Mouse (Mus musculus) adrenal gland, adult 2 months (tissue): ENCODE measurements around the gene Il1rap. TPM values are rescaled to one million over a fixed set of nuclear protein-coding genes. Genes with fewer than 3 reads are reported as not detected.

ENCODE experiments used
- DNase-seq: peaks from one replicate; pipeline ENCODE4 v3.0.0; 2021
- polyA plus RNA-seq: library from polyadenylated mRNA; depleted of rRNA; stranded (reverse); fragments of >200 nt; gene quantifications from 2 replicates; pipeline ENCODE4 v1.2.3, GENCODE M21; 2012
- total RNA-seq, 2 experiments: library from RNA; stranded (reverse); gene quantifications; 2 replicates each; pipeline ENCODE4 v1.2.3; 2021

Il1rap gene
- total and polyA plus RNA-seq, 3 experiments: 1.8 to 10.5 (median 5.5) TPM

- no peak for DNase-seq
Measured at GRCm38 (mm10) chr16:26612499-26613220, 31.2 kb downstream of the Il1rap start.

GRCm38 (mm10) chr16:26623141-26623540, 41.6 kb downstream of the Il1rap start:
- DNase-seq: no peak

DNA sequence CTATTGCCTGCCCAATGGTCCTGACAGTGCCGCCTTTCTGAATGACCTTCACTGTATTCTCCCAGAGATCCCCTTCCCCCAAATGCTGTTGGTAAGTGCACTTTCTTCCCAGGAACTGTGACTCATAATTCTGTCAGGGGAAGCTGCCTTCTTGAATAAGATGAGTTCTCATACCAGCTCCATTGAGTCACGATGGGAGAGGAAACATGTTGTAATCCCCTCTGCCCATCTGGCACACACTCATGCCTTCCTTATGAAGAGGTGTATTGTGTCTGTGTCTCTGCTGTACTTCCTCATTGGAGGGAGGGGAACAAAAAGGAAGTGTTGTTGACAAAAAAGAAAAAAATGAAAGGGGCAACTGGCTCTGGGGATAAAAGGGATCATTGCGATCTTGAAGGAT, 44.6 kb downstream of the Il1rap start:
- no peak for DNase-seq

- no peak for DNase-seq
Measured at GRCm38 (mm10) chr16:26634800-26635199, 53.3 kb downstream of the Il1rap start.

- no peak for DNase-seq
Measured at GRCm38 (mm10) chr16:26643077-26643476, 61.6 kb downstream of the Il1rap start.

DNA sequence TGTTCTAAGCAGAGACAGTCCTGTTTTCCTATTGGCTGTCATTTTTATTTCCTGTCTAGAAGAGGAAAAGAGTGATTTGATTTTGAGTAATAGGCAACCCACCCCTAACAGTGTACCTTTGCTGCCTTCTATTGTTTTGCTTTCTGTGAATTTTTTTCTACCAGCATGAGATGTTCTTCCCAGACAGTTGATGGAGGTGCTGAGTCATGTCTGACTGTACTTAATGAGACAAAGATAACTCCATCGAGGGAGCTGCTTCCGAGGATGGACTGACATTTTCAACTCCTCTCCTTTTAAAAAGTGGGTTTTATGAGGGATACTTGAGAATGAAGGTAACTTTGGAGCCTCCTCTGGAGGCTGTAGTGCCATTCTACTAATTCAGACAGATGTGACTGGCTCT, 64.6 kb downstream of the Il1rap start:
- DNase-seq: no peak

DNA sequence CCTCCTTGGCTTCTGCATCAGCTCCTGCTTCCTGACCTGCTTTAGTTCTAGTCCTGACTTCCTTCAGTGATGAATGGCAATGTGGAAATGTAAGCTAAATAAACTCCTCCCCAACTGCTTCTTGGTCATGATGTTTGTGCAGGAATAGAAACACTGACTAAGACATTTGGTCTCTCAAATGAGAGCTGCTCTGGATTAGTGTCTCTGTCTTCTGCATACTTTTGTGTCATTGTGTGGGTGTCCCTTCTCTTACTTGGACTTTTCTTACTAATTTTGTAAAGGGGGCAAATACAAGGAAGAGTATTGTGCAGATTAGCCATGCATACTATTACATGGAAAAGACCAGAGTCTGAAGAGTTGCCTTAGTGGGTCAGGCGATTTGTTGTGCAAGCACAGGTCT, 65.5 kb downstream of the Il1rap start:
- DNase-seq: no peak

DNA sequence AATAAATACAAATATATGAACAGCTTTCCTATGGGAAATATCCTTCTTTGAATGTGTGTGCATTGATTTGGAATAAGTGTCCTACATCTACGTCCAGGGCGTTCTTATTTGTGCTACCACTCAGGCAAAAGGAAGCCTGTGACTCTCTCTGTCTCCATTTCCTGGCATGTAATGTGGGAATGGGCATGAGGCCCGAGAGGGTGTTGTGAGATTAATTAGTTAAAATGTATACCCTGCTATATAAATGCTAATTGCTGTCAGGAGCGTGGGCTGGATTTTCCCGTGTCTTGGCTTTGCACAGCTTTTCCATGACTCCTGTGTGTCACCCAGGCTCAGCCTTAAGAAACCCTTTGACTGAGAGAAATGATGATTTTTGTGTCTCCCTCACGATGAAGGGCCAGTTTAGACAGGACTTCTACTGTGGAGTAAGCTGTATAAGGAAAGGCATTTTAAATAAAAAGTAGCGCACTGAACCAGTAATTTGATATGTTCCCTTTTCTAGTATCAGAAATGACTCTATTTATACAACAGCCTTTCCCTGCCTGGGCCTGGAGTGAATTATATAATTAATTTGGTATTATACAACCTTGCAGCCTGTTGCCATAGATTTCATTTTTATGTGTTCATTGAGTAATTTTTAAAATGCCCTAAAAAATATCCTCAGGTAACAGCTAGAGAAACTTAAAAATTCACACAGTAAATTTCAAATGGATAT, 81.4 kb downstream of the Il1rap start:
- no peak for DNase-seq

DNA sequence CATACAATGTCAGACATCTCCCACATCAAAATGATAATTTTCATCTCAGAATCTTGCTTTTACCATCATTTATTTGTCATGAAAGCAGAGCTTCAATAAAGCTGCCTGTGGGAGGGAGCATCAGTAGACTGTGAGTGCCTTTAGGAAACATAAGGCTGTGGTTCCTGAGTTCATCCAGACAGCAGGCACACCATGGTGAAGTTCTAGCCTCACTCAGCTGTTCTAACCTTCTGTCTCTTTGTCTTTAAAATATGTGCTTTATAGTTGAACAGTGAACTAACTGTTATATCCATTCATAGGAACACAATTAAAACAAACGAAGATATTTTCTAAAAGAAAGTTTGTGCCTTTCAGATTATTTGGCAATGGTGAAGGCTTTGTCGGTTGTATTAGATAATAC, 84.9 kb downstream of the Il1rap start:
- no peak for DNase-seq

DNA sequence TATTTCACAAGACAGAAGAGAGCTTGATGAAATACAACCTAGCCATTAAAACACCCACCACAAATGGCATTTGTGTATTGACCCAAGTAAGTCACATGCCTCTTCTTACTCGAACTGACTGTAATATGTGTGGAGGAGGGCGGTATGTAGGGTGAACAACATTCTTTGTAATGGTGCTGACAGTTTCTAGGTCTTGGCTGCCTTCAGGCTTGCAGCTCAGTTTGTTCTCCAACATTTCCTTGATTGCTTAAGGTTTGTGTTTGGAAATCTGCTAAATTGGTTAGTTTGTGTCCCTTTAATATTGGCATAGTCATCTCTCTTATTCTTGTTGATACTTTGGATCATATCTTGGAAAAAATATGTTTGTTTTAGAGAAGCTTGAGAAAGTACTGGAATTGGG, 87.6 kb downstream of the Il1rap start:
- DNase-seq: no peak

- DNase-seq: no peak
Measured at GRCm38 (mm10) chr16:26680381-26680780, 98.9 kb downstream of the Il1rap start.

DNA sequence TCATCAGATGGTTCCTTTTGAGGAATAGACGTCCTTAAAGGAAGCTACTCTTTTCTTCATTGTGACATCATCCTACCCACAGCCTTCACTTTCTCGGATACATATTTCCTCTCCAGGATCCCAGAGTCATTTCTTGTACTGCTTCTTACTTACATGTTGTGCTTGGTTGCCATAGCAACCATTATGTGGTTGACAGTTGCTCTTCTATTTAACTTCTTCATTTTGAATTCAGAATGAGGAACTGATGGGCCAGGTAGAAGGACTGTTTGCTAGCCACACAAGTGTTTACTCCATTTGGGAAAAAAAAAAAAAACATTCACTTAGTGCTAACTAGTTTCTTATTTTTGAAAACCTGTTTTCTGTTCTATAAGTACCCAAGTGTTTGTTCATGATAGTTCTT, 108.3 kb downstream of the Il1rap start:
- no peak for DNase-seq

DNA sequence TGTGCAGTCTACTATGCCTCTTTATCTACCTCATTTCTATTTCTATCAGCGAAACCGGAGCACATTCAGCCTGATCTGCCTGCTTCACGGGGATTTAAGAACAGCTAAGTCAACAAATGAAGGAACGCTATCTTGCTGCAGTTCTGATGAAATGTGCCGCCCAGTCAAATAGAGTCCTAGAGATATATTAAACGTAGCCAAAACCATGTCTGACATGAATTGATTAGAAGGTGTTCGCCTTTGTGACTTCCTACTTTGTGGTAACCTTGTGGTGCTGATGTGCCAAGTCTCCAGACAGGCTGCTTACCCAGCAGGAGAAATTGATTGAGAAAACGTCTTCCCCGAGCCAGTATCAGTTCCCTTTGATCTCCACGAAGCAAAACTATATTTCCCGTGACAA, 109.8 kb downstream of the Il1rap start:
- no peak for DNase-seq

GRCm38 (mm10) chr16:26698076-26698475, 116.6 kb downstream of the Il1rap start:
- DNase-seq: no peak

DNA sequence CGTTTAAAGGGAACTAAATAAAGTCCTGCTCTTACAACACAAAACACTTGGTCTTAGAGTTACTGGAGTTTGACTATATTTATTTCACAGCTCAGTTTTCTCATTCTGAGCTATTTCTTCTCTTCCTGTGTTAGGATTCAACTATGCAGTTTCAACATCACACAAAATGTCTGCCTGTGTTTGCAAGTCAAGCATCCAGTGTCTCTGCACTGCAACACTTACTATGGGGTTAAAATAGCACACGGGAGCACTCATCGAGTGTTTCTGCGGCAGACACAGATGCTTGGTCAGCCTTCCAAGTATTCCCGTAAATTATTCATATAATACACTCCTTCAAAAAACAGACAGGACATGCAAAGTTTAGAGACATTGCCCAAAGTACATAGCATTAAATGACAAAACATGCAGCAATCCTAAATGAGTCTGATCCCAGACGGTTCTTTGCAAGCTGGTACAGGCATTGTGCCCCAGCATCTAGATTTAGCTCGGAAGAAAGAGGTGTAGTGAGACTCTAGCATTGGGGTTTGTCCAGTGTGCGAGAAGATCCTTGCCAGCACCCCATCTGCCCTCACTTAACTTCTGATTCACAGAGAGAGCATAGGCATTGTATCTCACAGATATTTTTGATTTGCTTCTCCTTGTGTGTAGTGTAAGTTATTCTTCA, 119.1 kb downstream of the Il1rap start:
- no peak for DNase-seq

GRCm38 (mm10) chr16:26705658-26706371, 124.3 kb downstream of the Il1rap start:
- DNase-seq: peak; percentile 49

GRCm38 (mm10) chr16:26706503-26706902, 125.0 kb downstream of the Il1rap start:
- DNase-seq: no peak

DNA sequence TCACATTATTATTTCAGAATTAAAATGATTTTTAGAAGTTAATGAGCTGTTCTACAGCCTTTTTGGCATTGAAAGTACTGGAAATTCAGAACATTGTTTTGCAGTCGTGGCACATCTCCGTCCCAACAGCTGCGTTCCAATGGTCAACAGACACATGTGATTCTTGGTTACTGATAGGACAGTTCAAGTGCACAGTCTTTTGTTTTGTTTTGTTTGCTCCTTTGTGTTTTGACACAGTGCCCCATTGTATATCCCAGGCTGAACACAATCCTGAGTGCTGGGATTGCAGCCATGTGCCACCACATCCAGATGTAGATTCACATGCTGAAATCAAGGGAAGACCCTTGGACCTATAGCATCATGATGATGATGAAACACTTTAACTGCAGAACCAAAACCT, 129.4 kb downstream of the Il1rap start:
- DNase-seq: no peak

DNA sequence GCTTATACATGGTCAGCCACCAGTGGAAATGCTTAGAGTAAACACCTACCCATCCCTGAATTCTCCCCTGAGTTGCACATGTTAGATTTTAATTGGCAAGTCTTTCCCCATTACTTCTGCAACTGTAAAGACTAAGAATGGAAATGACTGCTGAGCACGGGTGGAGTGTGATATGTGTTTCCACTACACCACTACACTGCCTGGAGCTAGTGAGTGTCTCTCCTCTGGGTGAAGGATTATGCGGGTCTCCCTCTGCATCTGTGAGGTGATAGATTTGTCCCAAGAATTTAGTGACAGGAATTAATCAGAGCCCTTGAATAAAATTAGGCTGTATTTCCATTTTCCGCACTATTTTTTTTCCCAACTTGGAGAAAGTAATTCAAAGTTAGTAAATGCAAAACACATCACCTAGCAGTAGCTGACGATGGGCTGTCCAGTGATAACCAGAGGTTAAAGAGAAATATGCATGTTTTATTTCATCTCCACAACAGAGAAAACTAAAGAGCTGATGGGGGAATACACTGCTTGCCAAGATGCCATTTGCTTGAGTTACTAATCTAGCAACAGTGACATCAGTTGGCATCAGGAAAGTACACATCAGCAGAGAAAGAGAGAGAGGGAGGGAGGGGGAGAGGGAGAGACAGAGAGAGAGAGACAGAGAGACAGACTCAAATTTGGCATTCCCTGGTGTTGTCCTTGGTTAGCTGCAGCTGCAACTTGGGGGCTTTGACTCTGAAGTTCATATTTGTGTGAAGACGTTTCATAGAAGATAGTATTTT, 132.2 kb downstream of the Il1rap start:
- no peak for DNase-seq

GRCm38 (mm10) chr16:26722464-26722863, 141.0 kb downstream of the Il1rap start:
- no peak for DNase-seq

DNA sequence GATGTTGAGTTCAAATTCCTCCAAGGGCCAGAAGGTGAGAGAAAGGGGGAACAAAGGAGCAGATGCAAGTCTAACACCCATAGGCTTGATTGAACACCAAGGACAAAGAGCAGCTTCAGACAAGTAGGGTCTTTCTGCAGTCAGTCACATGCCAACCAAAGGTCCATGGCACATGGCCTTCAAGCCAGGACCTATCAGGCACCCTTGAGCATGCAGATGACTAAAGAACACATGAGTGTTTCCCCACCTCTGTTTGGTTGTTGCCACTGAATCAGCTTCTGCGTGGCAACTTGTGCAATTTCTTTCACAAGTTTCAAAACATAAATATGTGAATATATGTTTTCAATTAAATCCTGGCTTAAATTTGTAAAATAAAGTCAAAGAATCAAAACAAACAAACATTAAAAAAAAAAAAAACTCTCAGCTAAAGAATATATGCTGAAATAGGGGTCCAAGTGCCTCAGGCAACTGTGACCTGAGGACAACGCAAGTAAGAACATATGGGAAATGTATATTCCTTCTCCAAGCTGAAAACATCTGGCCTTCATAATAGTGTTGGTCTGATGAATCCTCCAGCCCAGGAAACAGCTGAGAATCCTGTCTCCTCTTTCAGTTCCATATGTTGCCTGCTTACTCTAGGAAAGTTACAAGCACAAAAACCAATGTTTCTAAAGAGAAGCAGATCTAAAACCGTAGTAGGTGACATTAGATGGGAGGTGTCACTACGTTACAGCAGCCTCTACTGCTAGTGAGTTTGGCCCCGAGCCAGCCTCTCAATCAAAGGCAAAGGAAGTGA, 142.6 kb downstream of the Il1rap start:
- DNase-seq: no peak
